Mouse (Mus musculus) liver, embryonic 11.5 days (tissue): ENCODE measurements at regions not wholly inside any gene's neighbourhood (a gene's known extent, or its start where the extent isn't known, plus 50 kb on each side); places are given as distances from the start of the nearest gene placed in this dataset.

Source experiments
- ATAC-seq: fragments of 200-750 bp; cut with Nextera tagmentation; replicated peaks from 2 replicates; pipeline ENCODE4 v1.8.0; 2017; ENCODE audit warnings: moderate number of reproducible peaks, mild to moderate bottlenecking, moderate TSS enrichment, moderate library complexity; ENCODE audit not compliant: low FRiP score
- DNase-seq: peaks from one replicate; pipeline ENCODE4 v3.0.0-alpha.2; 2017; ENCODE audit warnings: low spot score
- H3K27ac ChIP-seq: fragments of 300-500 bp; sonication (generic); 2 replicates; pipeline ENCODE4 v1.5.1; 2014; ENCODE audit warnings: mild to moderate bottlenecking, low read depth, low read length, control low read depth
- H3K27me3 ChIP-seq: fragments of 300-500 bp; sonication (generic); replicated peaks from 2 replicates; pipeline ENCODE4 v1.6.1; 2014; ENCODE audit warnings: low read length, mixed read lengths; ENCODE audit not compliant: control insufficient read depth, insufficient read depth
- H3K36me3 ChIP-seq: fragments of 300-500 bp; sonication (generic); 2 replicates; pipeline ENCODE4 v1.6.1; 2014; ENCODE audit warnings: mild to moderate bottlenecking, low read length, moderate library complexity, mixed read lengths; ENCODE audit not compliant: control insufficient read depth, insufficient read depth
- H3K4me1 ChIP-seq: fragments of 300-500 bp; sonication (generic); replicated peaks from 2 replicates; pipeline ENCODE4 v1.6.1; 2014; ENCODE audit warnings: low read length, mixed read lengths; ENCODE audit not compliant: control insufficient read depth, insufficient read depth
- H3K4me2 ChIP-seq: fragments of 300-500 bp; sonication (generic); 2 replicates; pipeline ENCODE4 v1.6.1; 2014; ENCODE audit warnings: mild to moderate bottlenecking, control low read depth, moderate library complexity
- H3K4me3 ChIP-seq: fragments of 300-500 bp; sonication (generic); 2 replicates; pipeline ENCODE4 v1.5.1; 2014; ENCODE audit warnings: low read depth, low read length, control low read depth
- H3K9ac ChIP-seq: fragments of 300-500 bp; sonication (generic); 2 replicates; pipeline ENCODE4 v1.6.1; 2014; ENCODE audit warnings: low read depth, low read length, control low read depth
- H3K9me3 ChIP-seq: fragments of 300-500 bp; sonication (generic); 2 replicates; pipeline ENCODE4 v1.6.1; 2016; ENCODE audit warnings: low read length, inconsistent platforms, mixed read lengths; ENCODE audit not compliant: control insufficient read depth
- WGBS: fragments of 180-500 bp; shearing (Covaris S2); extraction: QIAGEN DNeasy Blood & Tissue Kit; methylation state at CpG from one replicate; pipeline ENCODE4 v1.1.7; 2014; 5-methylcytosine and 5-hydroxymethylcytosine counted together

GRCm38 (mm10) chr16:79534370-79534769 is 443.5 kb upstream of the Tmprss15 start:
- Histone ChIP-seq H3K9ac (no peak overlapping the region), H3K9me3 (no peaks in the 10 kb centered on the region), H3K4me1 (no peaks in the 10 kb centered on the region), H3K4me2 (no peak overlapping the region), H3K27me3 (no peaks in the 10 kb centered on the region), H3K36me3 (no peaks in the 10 kb centered on the region), H3K27ac (no peak overlapping the region), H3K4me3 (no peak overlapping the region)
- ATAC-seq (no peak), DNase-seq (no peak)
- 56% methylated on average over 2 of the region's 2 CpGs for WGBS

GRCm38 (mm10) chr16:79492493-79492892 is 401.6 kb upstream of the Tmprss15 start:
- Histone ChIP-seq H3K9ac (no peak overlapping the region), H3K27me3 (no peaks in the 10 kb centered on the region), H3K9me3 (no peaks in the 10 kb centered on the region), H3K36me3 (no peaks in the 10 kb centered on the region), H3K4me2 (no peak overlapping the region), H3K4me3 (no peak overlapping the region), H3K27ac (no peak overlapping the region), H3K4me1 (no peaks in the 10 kb centered on the region)
- ATAC-seq: no peak
- 73% methylated on average over 3 of the region's 3 CpGs for WGBS
- DNase-seq: no peak

- Histone ChIP-seq H3K9me3 (no peaks in the 10 kb centered on the region), H3K4me3 (no peak overlapping the region), H3K4me2 (no peak overlapping the region), H3K9ac (no peak overlapping the region), H3K4me1 (no peaks in the 10 kb centered on the region), H3K36me3 (no peaks in the 10 kb centered on the region), H3K27ac (no peak overlapping the region), H3K27me3 (no peaks in the 10 kb centered on the region)
- WGBS: 72% methylated on average over 2 of the region's 2 CpGs
- DNase-seq: no peak
- no peak for ATAC-seq
Observed at GRCm38 (mm10) chr16:79450871-79451270, 360.0 kb upstream of the Tmprss15 start.

GRCm38 (mm10) chr16:79449732-79450131 is 358.8 kb upstream of the Tmprss15 start:
- Histone ChIP-seq H3K4me1 (no peaks in the 10 kb centered on the region), H3K9me3 (no peaks in the 10 kb centered on the region), H3K4me3 (no peak overlapping the region), H3K36me3 (no peaks in the 10 kb centered on the region), H3K27ac (no peak overlapping the region), H3K27me3 (no peaks in the 10 kb centered on the region), H3K4me2 (no peak overlapping the region), H3K9ac (no peak overlapping the region)
- ATAC-seq (no peak), DNase-seq (no peak)
- 34% methylated on average over 1 of the region's 1 CpGs for WGBS

GRCm38 (mm10) chr16:79407385-79407784 is 316.5 kb upstream of the Tmprss15 start:
- no peak overlapping the region for H3K9ac ChIP-seq
- no peaks in the 10 kb centered on the region for H3K4me1 ChIP-seq
- no peak overlapping the region for H3K27ac ChIP-seq
- no peak overlapping the region for H3K4me3 ChIP-seq
- no peaks in the 10 kb centered on the region for H3K9me3 ChIP-seq
- DNase-seq (no peak), ATAC-seq (no peak)
- H3K36me3 ChIP-seq: no peaks in the 10 kb centered on the region
- H3K27me3 ChIP-seq: no peaks in the 10 kb centered on the region
- H3K4me2 ChIP-seq: no peak overlapping the region

GRCm38 (mm10) chr16:79406216-79406615 is 315.3 kb upstream of the Tmprss15 start:
- Histone ChIP-seq H3K27me3 (no peaks in the 10 kb centered on the region), H3K9me3 (no peaks in the 10 kb centered on the region), H3K9ac (no peak overlapping the region), H3K27ac (no peak overlapping the region), H3K4me2 (no peak overlapping the region), H3K4me1 (no peaks in the 10 kb centered on the region), H3K36me3 (no peaks in the 10 kb centered on the region), H3K4me3 (no peak overlapping the region)
- no peak for ATAC-seq
- 71% methylated on average over 2 of the region's 2 CpGs for WGBS
- DNase-seq: no peak

GRCm38 (mm10) chr16:79404064-79404463 is 313.2 kb upstream of the Tmprss15 start:
- no peak overlapping the region for H3K4me3 ChIP-seq
- H3K4me1 ChIP-seq: no peaks in the 10 kb centered on the region
- no peak for DNase-seq
- no peak for ATAC-seq
- H3K36me3 ChIP-seq: no peaks in the 10 kb centered on the region
- 93% methylated on average over 1 of the region's 1 CpGs for WGBS
- no peak overlapping the region for H3K27ac ChIP-seq
- no peak overlapping the region for H3K9ac ChIP-seq
- no peak overlapping the region for H3K4me2 ChIP-seq
- H3K9me3 ChIP-seq: no peaks in the 10 kb centered on the region
- no peaks in the 10 kb centered on the region for H3K27me3 ChIP-seq

GRCm38 (mm10) chr16:79400100-79400499 is 309.2 kb upstream of the Tmprss15 start:
- ATAC-seq: no peak
- 79% methylated on average over 3 of the region's 3 CpGs for WGBS
- no peak for DNase-seq

GRCm38 (mm10) chr16:79398476-79398875 is 307.6 kb upstream of the Tmprss15 start:
- WGBS: 64% methylated on average over 2 of the region's 2 CpGs
- Histone ChIP-seq H3K36me3 (no peaks in the 10 kb centered on the region), H3K4me3 (no peak overlapping the region), H3K27ac (no peak overlapping the region), H3K9me3 (no peaks in the 10 kb centered on the region), H3K4me2 (no peak overlapping the region), H3K9ac (no peak overlapping the region), H3K4me1 (no peaks in the 10 kb centered on the region), H3K27me3 (no peaks in the 10 kb centered on the region)
- DNase-seq (no peak), ATAC-seq (no peak)

More at GRCm38 (mm10) chr16:79400100-79400499, 309.2 kb upstream of the Tmprss15 start:
- Histone ChIP-seq H3K4me2 (no peak overlapping the region), H3K4me1 (no peaks in the 10 kb centered on the region), H3K9ac (no peak overlapping the region), H3K4me3 (no peak overlapping the region), H3K27me3 (no peaks in the 10 kb centered on the region), H3K9me3 (no peaks in the 10 kb centered on the region), H3K27ac (no peak overlapping the region), H3K36me3 (no peaks in the 10 kb centered on the region)
